Mouse (Mus musculus): ENCODE results near the gene Cubn. TPM values are rescaled to one million over a fixed set of nuclear protein-coding genes. Genes with fewer than 3 reads are reported as not detected.

Cubn gene
- polyA plus RNA-seq, 1 experiment from 2014 or later, result 1.1 TPM

DNA sequence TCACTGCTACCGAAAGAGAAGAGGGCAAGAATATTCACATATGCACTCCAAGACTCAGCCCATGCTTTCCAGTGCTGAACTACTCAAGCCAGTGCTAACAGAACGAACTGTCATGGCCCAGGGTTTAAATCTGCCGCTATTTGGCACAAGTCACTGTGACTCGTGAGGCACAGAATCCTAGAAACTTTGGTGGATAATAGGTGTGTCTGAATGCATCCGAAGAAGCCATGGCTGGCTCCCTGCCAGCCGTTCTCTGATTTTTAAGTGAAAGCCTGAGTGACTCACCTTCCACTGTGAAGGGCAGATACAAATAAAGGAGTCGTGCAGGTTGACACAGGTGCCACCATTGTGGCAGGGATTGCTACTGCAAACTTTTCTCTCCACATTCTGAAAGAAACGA, 5.1 kb downstream of the Cubn start:
- TF ChIP-seq CTCF (IDR thresholded peaks at IDR 0.05), result no peak
- no peaks in the 10 kb centered on the region for H3K27me3 ChIP-seq
- DNase-seq (ENCODE audit: low read depth, low spot score) (no peak), ATAC-seq (peak; percentile 21)
- ChIA-PET POLR2A (no interaction called here), CTCF (no interaction called here)
- in situ Hi-C loops (cut with MboI; ENCODE audit: low pct_unique_long_range_greater_than_20kb), result no loop called here

DNA sequence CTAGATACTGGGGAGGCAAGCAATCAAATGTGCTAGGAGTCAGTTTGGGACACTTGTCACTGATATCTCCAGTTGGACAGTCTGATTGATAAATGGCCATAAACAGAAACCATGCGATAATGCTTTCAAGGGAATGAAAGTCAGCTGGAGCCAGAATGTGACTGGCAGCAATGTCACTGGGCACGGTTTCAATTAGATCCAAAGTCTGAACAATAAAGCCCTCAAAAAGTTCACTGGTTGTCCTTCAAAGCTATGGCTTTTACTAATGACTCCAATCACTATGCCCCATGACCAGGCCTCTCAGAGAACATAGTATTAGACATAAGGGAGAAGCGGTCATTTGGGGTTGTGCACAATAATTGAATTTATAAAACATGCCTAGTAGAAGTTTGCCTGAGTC, 7.0 kb downstream of the Cubn start:
- CTCF ChIA-PET, result no interaction called here
- ATAC-seq (no peak), DNase-seq (ENCODE audit: low read depth, low spot score) (no peak)
- POLR2A ChIA-PET, result no interaction called here
- H3K27me3 ChIP-seq, result no peaks in the 10 kb centered on the region
- in situ Hi-C loops (cut with MboI; ENCODE audit: low pct_unique_long_range_greater_than_20kb), result no loop called here
- TF ChIP-seq CTCF (IDR thresholded peaks at IDR 0.05), result no peak

DNA sequence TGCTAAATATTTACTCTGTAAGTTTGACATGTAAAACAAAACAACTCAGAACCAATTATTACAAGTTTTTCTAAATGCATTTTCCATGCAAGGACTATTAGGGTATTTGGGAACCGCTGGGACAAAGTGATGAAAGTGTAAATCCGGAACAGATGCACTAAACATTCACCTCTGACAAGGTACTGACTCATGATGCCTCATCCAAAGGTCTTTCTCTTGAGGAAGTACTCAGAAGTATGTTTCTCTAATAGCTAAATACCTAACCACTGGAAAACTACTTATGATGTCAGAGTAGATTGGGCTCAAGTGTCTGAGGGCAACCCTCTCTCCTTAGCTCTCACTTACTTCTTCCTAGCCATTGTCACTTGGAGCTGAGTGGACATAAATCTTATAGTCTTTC, 10.9 kb downstream of the Cubn start:
- DNase-seq (ENCODE audit: low read depth, low spot score), result no peak
- ChIA-PET CTCF (no interaction called here), POLR2A (no interaction called here)
- in situ Hi-C loops (cut with MboI; ENCODE audit: low pct_unique_long_range_greater_than_20kb), result no loop called here
- H3K27me3 ChIP-seq, result no peaks in the 10 kb centered on the region
- no peak for TF ChIP-seq CTCF (IDR thresholded peaks at IDR 0.05)
- peak; percentile 51 for ATAC-seq

DNA sequence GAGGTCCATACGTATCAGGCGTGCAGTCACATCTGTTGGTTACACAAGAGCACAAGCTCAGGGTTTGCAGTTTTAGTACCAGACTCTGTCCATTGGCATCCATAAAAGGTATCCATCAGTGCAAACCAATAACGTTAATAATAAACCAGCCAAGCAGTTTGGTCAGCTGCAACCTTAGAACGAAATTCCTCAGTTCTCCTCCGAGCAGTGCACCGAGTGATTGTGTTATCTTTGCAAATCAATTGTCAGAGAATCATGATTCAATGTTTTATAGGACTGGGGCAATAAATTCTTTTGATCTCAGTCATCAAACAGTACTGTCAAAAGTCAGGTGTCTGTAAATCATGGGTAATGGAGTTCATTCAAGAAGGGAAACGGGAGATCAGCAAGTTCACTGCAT, 12.4 kb downstream of the Cubn start:
- in situ Hi-C loops (cut with MboI; ENCODE audit: low pct_unique_long_range_greater_than_20kb), result no loop called here
- CTCF ChIA-PET, result no interaction called here
- no peak for ATAC-seq
- no peaks in the 10 kb centered on the region for H3K27me3 ChIP-seq
- no peak for DNase-seq (ENCODE audit: low read depth, low spot score)
- POLR2A ChIA-PET, result no interaction called here
- no peak for TF ChIP-seq CTCF (IDR thresholded peaks at IDR 0.05)

DNA sequence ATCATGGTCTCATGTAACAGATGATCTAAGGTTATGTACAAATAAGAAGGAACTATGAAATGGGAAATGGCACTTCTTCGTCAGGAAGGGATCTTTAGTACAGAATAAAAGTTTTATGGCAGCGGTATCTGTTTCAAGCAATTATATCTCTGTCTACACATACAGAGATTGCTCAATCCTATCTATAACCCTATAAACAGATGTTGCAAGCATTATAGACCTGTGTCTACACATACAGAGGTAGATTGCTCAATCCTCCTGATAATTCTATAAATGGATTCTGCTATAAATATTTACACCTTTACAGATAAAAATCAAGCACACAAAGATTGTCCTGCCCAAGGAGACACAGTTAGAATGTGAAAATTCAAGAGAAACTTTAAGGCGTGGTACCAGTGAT, 21.5 kb downstream of the Cubn start:
- in situ Hi-C loops (cut with MboI; ENCODE audit: low pct_unique_long_range_greater_than_20kb), result no loop called here
- ChIA-PET CTCF (no interaction called here), POLR2A (no interaction called here)
- ATAC-seq (no peak), DNase-seq (ENCODE audit: low read depth, low spot score) (no peak)
- no peak for TF ChIP-seq CTCF (IDR thresholded peaks at IDR 0.05)
- no peaks in the 10 kb centered on the region for H3K27me3 ChIP-seq

DNA sequence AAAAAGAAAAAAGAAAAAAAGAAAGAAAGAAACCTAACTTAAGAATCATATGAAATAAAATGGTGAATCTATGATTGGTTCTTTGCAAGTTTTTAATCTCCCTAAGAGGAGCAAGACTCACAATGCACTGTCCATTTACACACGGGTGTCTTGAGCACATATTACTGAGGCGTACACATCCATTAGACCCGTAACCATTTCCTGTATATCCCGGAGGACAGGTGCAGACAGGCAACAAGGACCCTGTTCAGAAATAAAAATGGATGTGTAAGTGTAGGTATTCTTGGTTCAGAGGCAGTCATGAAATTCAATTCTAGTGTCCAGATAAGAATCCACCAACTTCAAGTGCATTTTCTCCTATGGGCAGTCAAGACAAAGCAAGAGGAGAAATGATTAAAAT, 22.0 kb downstream of the Cubn start:
- no peaks in the 10 kb centered on the region for H3K27me3 ChIP-seq
- ChIA-PET POLR2A (no interaction called here), CTCF (no interaction called here)
- TF ChIP-seq CTCF (IDR thresholded peaks at IDR 0.05), result no peak
- no peak for ATAC-seq
- DNase-seq (ENCODE audit: low read depth, low spot score), result no peak
- in situ Hi-C loops (cut with MboI; ENCODE audit: low pct_unique_long_range_greater_than_20kb), result no loop called here

DNA sequence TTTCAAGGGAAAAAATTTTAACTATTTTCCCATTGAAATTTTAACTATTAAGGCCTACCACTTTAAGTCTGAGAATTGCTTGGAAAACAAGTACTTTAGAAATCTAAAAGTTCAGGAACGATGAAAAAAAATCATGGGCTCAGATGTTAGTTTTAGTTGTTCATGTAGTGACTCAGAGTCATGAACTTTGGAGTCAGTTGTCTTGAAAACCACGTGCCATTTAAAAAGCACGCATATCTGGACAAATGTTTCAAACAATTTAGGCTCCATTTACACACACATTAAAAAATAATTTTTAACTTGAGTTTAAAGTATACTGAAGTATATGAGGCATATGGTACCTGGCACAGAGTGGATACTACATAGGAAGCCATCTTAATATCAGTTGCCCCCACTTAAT, 24.9 kb downstream of the Cubn start:
- CTCF ChIA-PET, result no interaction called here
- in situ Hi-C loops (cut with MboI; ENCODE audit: low pct_unique_long_range_greater_than_20kb), result no loop called here

DNA sequence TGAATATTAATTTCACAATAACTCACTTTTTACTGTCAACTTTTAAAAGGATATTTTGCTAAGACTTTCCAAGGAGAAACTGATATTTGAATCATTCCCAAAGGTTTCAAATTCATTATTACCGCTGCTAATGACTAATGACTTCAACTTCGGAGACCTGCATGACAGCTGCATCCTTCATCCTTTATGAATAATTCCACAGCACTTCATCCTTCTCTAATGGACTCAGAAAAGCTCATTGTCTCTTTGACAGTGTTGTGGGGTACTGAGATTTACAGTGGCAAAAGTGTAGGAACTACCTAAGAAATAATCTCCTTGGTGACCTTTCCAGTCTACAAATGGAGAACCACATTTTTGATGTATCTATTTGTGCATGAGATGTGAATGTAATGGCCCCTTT, 33.5 kb downstream of the Cubn start:
- ATAC-seq (no peak), DNase-seq (ENCODE audit: low read depth, low spot score) (no peak)
- in situ Hi-C loops (cut with MboI; ENCODE audit: low pct_unique_long_range_greater_than_20kb), result loop anchor here (10.0 kb wide), 1 partner anchor 117 kb away; the partner anchor contains the start of gene Vim
- POLR2A ChIA-PET, result no interaction called here
- TF ChIP-seq CTCF (IDR thresholded peaks at IDR 0.05), result no peak
- CTCF ChIA-PET, result no interaction called here
- H3K27me3 ChIP-seq, result no peaks in the 10 kb centered on the region

More for the DNA sequence above, 24.9 kb downstream of the Cubn start:
- POLR2A ChIA-PET, result interaction anchor here (0.7 kb wide), 1 partner anchor 138 kb away, joined by 3 read pairs; no protein-coding TSS in a partner anchor
- TF ChIP-seq CTCF (IDR thresholded peaks at IDR 0.05), result no peak
- DNase-seq (ENCODE audit: low read depth, low spot score) (no peak), ATAC-seq (no peak)
- H3K27me3 ChIP-seq, result no peaks in the 10 kb centered on the region

DNA sequence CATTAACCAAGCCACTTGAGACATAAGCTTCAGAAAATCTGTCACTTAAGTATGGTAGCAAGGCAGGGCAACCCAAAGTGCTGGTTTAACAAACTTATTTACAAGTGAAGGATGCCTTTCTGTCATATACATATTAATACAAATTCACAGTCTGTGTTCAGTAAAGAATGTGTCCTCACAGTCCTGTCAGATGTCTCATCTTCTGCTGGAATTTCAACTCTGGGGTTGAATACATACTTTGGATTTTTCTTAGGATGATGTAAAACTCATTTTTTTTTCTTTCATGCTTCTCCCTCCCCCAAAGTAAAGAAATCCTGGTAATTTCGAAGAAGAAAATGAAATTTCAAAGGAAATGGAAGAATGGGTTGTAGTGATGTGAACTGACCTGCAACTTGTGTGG, 34.8 kb downstream of the Cubn start:
- no peak for TF ChIP-seq CTCF (IDR thresholded peaks at IDR 0.05)
- CTCF ChIA-PET, result no interaction called here
- no peaks in the 10 kb centered on the region for H3K27me3 ChIP-seq
- in situ Hi-C loops (cut with MboI; ENCODE audit: low pct_unique_long_range_greater_than_20kb), result loop anchor here (10.0 kb wide), 1 partner anchor 118 kb away; the partner anchor contains the start of gene Vim
- DNase-seq (ENCODE audit: low read depth, low spot score) (no peak), ATAC-seq (no peak)
- POLR2A ChIA-PET, result no interaction called here

DNA sequence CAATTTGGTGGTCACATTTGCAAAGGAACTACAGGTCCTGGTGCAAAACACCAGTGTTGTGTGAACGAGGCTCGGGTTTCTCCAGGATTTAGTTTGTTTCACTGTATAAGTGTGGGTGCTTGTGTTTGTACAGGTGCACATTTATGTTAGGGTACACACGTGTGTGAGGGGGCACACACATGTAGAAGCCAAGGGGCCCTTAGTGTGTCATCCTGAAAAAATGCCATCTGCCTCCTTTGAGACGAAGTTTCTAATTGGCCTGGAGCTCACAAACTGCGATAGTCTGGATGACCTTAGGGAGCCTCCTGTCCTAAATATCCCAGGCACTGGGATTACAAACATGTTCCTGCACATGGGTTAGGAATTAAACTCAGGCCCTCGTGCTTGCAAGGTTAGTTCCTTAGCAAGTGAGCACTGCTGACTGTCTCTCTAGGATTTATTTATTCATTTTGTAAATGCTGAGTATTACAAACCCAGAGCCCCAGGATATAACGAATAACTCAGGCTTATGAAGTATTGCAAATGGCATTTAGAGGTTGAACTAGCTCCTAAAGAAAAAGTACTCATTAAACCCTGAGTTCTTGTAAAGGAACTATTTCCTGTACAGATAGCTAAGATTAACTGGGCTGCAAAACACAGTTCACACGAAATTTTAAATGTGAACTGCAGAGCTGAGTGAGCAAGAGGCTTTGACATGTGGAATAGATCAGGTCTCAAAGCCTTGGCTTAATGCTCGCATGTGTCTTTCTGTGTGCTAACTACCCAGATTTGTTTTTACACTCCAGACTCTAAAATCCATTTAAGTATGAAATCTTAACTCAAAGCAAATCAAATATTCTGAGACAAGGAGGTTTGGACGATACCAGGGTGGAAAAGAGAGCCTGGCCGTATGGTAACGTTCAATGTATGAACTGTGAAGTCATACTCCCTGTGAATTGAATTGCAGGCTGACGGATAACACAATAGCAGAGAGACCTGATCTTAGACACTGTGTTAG, 39.8 kb downstream of the Cubn start:
- TF ChIP-seq CTCF (IDR thresholded peaks at IDR 0.05), result no peak
- ChIA-PET CTCF (interaction anchor here (1.5 to 2.6 kb wide), 3 partner anchors 75 to 124 kb away, joined by 3 to 8 read pairs (median 4); no protein-coding TSS in a partner anchor), POLR2A (interaction anchor here (0.5 to 2.1 kb wide), 4 partner anchors 64 to 341 kb away, joined by 3 to 7 read pairs (median 3); no protein-coding TSS in a partner anchor)
- no peaks in the 10 kb centered on the region for H3K27me3 ChIP-seq
- in situ Hi-C loops (cut with MboI; ENCODE audit: low pct_unique_long_range_greater_than_20kb), result loop anchor here (10.0 kb wide), 1 partner anchor 123 kb away; the partner anchor contains the start of gene Vim
- DNase-seq (ENCODE audit: low read depth, low spot score) (no peak), ATAC-seq (peak; percentile 62)

DNA sequence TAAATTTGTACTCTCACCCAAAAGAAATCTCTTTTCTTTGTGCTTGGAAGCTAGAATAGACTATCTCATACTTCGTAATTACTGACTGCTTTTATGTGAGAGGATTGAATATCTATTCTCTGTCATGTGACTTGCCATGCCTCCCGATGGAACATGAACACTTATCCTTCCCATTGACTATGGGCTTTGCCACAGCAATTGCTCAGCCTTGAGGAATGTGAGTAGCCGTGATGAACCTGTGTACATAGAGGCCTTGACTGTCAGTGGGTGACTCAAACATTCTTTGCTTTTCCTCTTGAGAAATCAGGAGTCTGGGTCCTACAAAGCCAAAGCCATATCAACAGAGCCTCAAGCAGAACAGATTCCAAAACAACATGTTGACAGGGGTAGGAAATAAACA, 40.7 kb downstream of the Cubn start:
- ChIA-PET POLR2A (interaction anchor here (0.5 kb wide), 1 partner anchor 342 kb away, joined by 3 read pairs; no protein-coding TSS in a partner anchor), CTCF (interaction anchor here (1.5 to 2.6 kb wide), 3 partner anchors 13 to 173 kb away, joined by 3 to 8 read pairs (median 6); no protein-coding TSS in a partner anchor)
- in situ Hi-C loops (cut with MboI; ENCODE audit: low pct_unique_long_range_greater_than_20kb), result loop anchor here (10.0 kb wide), 1 partner anchor 124 kb away; the partner anchor contains the start of gene Vim
- DNase-seq (ENCODE audit: low read depth, low spot score) (peak; percentile 72), ATAC-seq (peak; percentile 95)
- no peak for TF ChIP-seq CTCF (IDR thresholded peaks at IDR 0.05)
- H3K27me3 ChIP-seq, result no peaks in the 10 kb centered on the region
